Mouse (Mus musculus): ENCODE measurements around the gene Fam196a.

DNA sequence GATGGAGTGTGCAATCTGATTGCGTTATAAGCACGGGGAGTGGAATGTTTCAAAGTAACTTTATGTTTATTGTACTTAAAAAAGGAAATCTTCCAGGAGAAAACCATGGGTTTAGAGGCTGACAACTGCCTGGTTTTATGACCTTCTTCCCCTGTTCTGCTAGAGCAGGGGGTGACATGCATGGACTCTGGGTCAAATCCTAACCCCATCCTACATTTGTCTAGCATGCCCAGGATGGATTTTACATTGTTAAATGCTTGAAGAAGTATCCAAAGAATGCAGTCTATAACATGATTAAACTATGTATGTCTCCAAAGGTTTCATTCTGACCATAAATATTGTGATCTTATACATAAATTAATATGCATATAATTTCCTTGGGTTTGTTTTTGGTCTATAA, 38.8 kb downstream of the Fam196a start:
- TF ChIP-seq CTCF (IDR thresholded peaks at IDR 0.05; ENCODE audit: insufficient read depth, low read length) (no peak), POLR2A (IDR thresholded peaks at IDR 0.05; ENCODE audit: borderline replicate concordance, extremely low read depth, low read depth, low read length) (no peak)
